Mouse (Mus musculus) stomach, postnatal 0 days (tissue): ENCODE measurements around the gene Spin4.

ENCODE experiments used
- CTCF ChIP-seq: IDR thresholded peaks from 2 replicates; pipeline ENCODE4 v1.5.1; 2016; ENCODE audit warnings: antibody characterized with exemption, low read depth, mild to moderate bottlenecking, moderate library complexity
- EP300 ChIP-seq: optimal IDR thresholded peaks from 2 replicates; pipeline ENCODE3; 2016; ENCODE audit warnings: antibody characterized with exemption

GRCm38 (mm10) chrX:94990080-94990825 is 36.2 kb downstream of the Spin4 start:
- TF ChIP-seq CTCF (peak; percentile 52), EP300 (no peak)
